Mouse (Mus musculus): ENCODE results near the gene Tet3.

The Tet3 gene

DNA sequence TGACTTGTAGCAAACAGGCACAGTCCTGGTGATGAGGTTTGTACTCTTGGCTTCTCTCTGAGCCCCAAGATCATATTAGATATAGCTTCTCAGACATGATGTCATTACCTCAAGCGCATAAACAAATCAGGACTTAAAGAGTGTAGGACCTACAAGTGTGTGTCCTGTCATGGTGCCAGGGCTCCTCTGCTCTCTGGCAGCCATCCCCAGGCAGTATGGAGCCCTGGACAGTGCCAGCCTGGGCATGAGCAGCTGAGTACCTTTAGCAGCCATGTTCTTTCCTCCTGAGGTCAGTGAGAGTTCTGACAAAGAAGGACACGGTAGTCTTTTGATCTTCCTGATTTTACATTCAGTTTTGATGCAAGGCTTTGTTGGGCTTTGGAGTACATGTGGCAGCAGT lies 115.9 kb downstream of the Tet3 start:
- intact Hi-C loops (cut with DNase I), result no loop called here

DNA sequence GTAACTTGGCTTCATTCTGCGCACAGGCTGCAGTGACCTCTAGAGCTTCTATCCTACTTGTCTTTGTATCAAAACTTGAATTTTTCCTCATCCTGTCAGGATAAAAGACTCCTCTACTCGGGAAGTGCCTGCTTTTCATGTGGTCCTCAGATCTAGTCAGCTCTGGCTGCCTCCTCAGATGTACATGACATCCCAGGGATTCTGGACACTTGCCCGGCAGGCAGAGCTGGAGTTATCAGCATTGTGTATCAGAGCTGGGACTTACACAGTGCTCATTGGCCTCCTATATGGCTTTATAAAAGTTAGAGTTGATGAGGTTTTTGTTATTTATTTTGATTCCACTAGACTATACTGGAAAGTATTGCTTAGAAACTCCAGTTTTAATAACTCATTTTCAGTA lies 117.5 kb downstream of the Tet3 start:
- intact Hi-C loops (cut with DNase I), result no loop called here

DNA sequence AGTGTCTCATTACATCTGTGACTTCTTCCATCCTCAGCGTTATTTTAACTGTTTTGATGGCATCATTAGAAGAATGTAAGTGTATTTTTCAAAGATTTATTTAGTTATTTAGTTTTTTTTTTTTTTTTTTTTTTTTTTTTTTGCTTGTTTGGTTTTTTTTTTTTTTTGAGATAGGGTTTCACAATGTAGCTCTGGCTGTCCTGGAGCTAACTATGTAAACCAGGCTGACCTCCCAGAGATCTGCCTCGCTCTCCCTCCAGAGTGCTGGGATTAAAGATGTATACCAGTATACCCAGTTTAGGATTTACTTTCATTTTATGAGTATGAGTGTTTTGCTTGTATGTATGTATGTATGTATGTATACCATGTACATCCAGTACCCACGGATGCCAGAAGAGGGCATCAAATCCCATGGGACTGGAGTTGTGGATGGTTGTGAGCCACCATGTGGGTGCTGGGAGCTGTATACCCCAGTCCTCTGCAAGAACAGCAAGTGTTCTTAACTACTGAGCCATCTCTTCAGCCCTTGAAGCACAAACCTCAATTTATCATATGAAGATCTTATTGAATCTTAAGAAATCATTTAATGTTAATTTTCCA lies 131.2 kb downstream of the Tet3 start:
- intact Hi-C loops (cut with DNase I), result no loop called here

DNA sequence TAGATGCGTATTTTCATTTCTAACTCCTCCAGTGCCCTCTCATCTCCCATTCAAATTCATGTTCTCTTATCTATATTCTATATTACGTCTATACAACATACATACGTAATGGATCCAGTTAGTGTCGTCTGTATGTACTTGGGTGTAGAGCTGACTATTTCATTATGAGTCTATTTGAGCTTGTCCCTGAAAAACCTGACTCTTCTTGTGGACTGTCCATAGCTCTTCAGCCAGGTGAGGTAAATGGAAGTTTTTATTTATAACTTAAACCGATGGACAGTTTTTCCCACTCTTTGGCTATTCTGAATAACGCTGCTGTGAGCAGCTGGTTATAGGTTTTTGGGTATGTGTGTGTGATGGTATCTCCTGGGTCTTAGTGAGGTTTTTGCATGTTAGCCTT lies 132.1 kb downstream of the Tet3 start:
- intact Hi-C loops (cut with DNase I), result no loop called here

DNA sequence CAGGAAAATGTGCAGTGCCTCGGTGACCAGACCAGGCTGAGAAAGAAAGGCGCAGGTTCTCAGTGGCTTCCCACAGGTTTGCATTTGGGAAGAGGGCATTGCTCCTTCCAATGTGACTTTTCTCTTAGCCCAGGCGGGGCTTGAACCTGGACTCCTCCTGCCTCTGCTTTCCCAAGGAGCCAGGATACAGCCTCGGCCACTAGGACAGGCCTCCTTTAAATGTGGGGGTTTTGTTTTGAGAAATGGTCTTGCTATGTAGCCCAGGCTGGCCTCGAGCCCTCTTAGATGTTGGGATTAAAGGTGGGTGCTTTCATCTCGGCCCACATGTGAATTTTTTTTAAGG lies 132.5 kb downstream of the Tet3 start:
- intact Hi-C loops (cut with DNase I), result no loop called here

DNA sequence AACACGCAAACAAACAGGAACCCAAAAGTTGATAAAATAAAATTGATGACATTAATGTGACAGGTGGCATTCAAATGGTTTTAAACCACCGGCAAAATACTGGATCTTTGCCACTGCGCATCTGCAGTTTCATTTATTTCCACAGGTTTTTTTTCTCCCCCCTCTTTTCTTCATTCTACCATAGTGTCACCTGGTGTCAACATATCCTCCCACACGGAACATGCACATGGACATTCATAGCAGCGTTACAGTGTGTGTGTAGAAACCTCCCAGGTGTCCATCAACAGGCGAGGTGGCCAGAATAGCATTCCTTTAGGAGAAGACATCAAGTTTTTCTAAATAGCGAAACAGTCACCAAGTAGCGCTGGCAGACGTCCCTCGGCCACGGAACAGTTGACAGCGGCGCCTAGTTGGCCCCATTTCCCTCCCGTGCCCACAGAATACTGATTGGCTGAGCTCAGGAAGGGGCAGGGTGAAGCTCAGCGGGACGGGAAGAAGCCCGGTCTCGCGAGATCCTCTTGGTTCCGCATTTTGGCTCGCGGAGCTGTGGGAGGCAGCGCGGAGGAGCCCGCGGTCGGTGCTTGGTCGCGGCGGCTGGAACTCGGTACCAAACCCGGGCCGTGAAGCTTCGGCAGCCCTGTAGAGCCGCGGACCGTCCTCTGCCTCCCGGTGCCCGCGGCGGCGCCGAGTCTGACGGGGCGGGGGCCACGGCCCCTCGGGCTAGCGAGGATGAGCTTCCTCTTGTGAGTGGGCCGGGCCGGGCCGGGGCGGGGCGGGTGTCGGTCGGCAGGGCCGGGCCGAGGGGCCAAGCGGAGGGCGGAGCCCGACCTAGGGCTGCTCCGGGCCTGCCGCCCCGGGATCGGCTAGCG lies 133.1 kb downstream of the Tet3 start, which contains the start of the genes Mthfd2 and Mob1a:
Mthfd2 (minus strand) TSS at position 384 of the 869 bp plus-strand sequence.
Mob1a (plus strand) TSS at position 492 of the 869 bp plus-strand sequence.
- intact Hi-C loops (cut with DNase I), result no loop called here

DNA sequence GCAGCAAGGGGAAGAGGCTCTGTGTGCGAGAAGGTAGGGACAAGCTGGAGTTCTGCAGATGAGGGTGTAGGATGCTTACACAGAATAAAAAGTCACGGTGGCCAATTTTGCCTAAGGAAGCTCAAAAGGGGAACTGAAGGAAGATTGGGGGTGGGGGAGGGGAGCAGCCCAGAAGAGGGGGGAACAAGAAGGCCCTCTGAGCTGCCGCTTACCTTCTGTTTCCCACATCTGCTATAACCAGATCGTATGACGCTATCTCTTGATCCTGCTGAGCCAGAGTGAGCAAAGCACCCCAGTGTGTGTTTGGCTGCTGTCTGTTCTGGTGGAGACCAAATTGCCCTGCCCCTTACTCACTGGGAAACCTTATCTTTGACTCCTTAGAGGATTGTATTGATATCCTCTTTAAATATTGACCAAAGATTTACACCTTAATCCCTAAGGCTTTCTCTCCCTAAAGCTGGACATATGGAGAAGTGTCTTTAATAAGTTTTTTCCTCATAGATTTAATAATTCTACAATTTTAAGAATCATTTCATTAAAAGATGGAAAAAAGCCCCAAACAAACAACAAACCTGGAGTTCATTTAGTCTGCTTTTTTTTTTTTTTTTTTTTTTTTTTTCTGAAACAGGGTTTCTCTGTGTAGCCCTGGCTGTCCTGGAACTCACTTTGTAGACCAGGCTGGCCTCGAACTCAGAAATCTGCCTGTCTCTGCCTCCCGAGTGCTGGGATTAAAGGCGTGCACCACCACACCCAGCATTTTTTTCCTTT lies 135.0 kb downstream of the Tet3 start:
- intact Hi-C loops (cut with DNase I), result no loop called here

DNA sequence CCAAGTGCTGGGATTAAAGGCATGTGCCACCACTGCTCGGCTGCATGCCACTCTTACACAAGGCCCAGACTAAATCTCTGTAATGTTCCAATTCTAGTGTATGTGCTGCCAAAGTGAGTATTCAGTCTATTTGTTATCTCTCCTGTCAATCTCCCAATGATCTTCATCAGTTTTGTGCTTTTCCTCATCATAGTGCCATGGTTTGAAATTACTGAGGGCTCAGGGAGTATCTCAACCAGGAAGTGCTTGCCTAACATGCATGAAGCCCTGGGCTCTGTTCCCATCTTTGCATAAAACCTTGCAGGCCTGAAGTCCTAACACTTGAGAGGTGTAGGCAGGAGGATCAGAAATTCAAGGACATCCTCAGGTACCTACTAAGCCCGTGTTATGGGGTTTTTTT lies 136.1 kb downstream of the Tet3 start:
- intact Hi-C loops (cut with DNase I), result no loop called here

DNA sequence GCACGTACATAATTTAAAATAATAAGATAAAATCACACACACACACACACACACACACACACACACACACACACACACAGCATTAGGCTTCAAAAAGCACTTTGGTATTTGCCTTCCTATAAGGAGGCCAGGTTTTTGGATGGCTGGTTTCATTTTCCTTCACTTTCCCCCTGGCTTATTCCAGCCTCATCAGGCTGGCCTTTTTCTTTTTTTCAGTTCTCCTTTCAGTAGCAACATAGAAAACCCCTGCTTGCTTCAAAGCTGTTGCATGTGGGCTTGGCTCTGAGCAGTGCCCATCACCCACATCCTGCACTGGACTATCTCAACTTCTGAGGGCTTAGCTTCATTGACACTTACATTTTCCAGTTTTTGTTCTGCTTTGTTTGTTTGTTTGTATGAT lies 137.0 kb downstream of the Tet3 start:
- intact Hi-C loops (cut with DNase I), result no loop called here

DNA sequence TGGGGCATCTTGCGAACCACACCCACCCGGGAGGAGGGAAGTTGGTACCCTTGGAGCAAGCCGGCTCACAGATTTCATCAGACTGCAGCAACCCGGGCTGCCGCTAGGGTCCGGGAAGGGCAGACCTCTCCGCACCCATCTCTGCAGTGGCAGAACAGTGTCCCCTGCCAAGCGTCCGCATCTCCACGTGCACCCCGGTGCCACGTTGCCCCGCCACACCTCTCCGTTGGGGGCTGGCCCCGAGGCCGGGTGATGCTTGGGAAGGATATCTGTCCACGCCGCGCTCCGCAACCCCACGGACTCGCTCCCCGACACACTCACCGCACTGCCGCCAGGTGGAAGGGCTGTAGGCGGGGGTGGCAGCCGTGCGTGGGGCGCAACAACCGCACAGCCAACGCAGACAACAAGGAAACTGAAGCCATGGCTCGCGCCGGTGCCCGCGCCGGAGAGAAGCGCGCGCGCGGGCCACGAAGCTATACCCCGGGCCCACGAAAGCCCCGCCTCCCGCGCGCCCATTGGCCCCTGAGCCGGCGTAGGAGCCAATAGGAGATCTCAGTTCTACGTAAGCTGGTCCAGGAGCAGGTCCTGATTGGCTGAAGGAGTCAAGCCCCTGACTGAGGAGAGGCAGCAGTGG lies 141.7 kb downstream of the Tet3 start:
- intact Hi-C loops (cut with DNase I), result no loop called here

DNA sequence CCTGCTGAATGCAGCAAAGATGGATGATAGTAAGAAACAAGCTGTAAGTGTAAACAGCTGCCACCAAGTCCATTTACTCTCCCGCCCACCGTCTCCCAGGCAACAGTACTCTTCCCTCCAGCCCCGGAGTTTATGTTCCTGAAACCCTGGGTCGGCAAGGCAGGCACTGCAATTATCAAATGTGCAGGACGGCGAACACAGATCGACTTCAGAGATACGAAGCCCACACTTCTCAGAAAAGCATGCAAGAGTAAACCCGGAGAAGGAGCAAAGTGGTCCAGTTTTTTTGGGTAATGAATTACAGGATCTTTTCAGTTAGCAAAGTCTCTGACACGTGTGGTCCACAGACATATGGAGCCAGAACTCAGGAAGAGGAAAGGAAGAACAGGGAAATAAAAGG lies 142.9 kb downstream of the Tet3 start:
- intact Hi-C loops (cut with DNase I), result no loop called here

DNA sequence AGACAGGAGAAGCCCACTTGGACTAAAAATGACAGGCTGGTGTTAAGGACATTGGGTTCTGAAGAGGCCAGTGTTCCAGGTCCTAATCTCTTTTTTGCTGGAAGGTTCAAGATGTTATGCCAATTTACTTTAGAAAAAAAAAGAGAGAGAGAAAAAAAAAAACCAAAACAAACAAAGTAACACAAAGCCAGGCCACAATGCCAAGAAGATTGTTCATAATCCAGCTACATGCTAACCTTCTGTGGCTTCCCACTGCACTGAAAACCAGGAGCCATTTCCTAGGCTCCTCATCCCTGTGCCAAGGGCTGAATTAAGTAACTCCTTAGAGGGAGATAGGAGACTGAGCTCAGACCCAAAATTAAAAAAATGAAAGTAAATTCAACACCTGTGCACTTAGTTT lies 143.6 kb downstream of the Tet3 start:
- intact Hi-C loops (cut with DNase I), result no loop called here

DNA sequence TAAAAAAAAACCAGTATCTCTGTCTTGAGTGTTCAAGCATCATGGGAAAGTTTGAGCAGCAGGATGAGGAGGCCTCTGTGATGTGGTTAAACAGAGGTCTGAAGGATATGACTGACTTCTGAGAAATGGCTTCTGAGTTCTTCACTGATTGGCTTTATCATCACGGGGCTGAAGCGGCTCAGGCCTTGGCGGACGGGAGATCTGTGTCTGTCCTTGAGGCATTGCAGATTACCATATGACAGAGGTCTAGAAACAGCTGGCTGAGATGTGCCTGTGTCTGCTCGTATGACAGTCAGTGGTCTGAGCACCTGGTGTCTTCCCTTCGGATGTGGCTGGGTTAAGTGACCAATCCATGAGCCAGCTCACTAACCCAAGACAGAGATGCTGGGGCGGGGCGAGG lies 146.4 kb downstream of the Tet3 start:
- intact Hi-C loops (cut with DNase I), result no loop called here

Small RNA genes within 50 kb of the gene (microRNA-seq; reads per million reads assigned to microRNA genes)
- 0 reads per million in 2 experiments for gene Mir6374
